Mouse (Mus musculus): ENCODE measurements at regions not wholly inside any gene's neighbourhood (a gene's known extent, or its start where the extent isn't known, plus 50 kb on each side); places are given as distances from the start of the nearest gene placed in this dataset.

GRCm38 (mm10) chr16:66095682-66096081 is 280.6 kb downstream of the Vgll3 start:
- TF ChIP-seq TAL1 (IDR thresholded peaks at IDR 0.05; ENCODE audit: low read length): no peak
- TF ChIP-seq POLR2AphosphoS2 (IDR thresholded peaks at IDR 0.05; ENCODE audit: low read length): no peak
- TF ChIP-seq EP300 (IDR thresholded peaks at IDR 0.05; ENCODE audit: low read depth in 1 of 2, low read length in 2 of 2): no peak
- TF ChIP-seq ZC3H11A (IDR thresholded peaks at IDR 0.05; ENCODE audit: low read depth, low read length): no peak
- no peak for TF ChIP-seq POLR2A (IDR thresholded peaks at IDR 0.05; ENCODE audit: control insufficient read depth in 1 of 2, insufficient read depth in 1 of 2, low read depth in 1 of 2, low read length in 2 of 2, poor library complexity in 1 of 2)
- TF ChIP-seq MAZ (IDR thresholded peaks at IDR 0.05; ENCODE audit: low read depth, low read length): no peak
- no peak for TF ChIP-seq NELFE (IDR thresholded peaks at IDR 0.05; ENCODE audit: low read depth, low read length)
- TF ChIP-seq UBTF (IDR thresholded peaks at IDR 0.05; ENCODE audit: borderline replicate concordance, insufficient read depth, low read depth, low read length): no peak
- no peak for TF ChIP-seq MYB (IDR thresholded peaks at IDR 0.05; ENCODE audit: low read depth, low read length)
- TF ChIP-seq BHLHE40 (IDR thresholded peaks at IDR 0.05; ENCODE audit: borderline replicate concordance, low read depth, low read length): no peak
- TF ChIP-seq ELF1 (IDR thresholded peaks at IDR 0.05; ENCODE audit: low read depth, low read length): no peak
- TF ChIP-seq MYC (IDR thresholded peaks at IDR 0.05; ENCODE audit: low read depth, low read length): no peak
- no peak for TF ChIP-seq ZKSCAN1 (IDR thresholded peaks at IDR 0.05; ENCODE audit: low read depth, low read length)
- TF ChIP-seq MAFK (IDR thresholded peaks at IDR 0.05; ENCODE audit: borderline replicate concordance, low read depth, low read length): no peak
- no peak for TF ChIP-seq HCFC1 (IDR thresholded peaks at IDR 0.05; ENCODE audit: low read depth, low read length)
- no peak for TF ChIP-seq TBP (IDR thresholded peaks at IDR 0.05; ENCODE audit: low read depth, low read length)
- TF ChIP-seq RCOR1 (IDR thresholded peaks at IDR 0.05; ENCODE audit: low read depth, low read length): no peak
- TF ChIP-seq USF1 (IDR thresholded peaks at IDR 0.05; ENCODE audit: low read depth, low read length): no peak
- Histone ChIP-seq H3K4me3 (ENCODE audit: control insufficient read depth in 1 of 2, insufficient read depth in 1 of 2, low read depth in 2 of 2, low read length in 2 of 2) (no peak overlapping the region), H3K79me2 (ENCODE audit: control insufficient read depth, insufficient read depth, low read length, poor library complexity) (no peaks in the 10 kb centered on the region), H3K27me3 (ENCODE audit: control insufficient read depth in 1 of 2, insufficient read depth in 2 of 2, low read length in 2 of 2) (no peaks in the 10 kb centered on the region), H3K4me1 (ENCODE audit: control insufficient read depth in 1 of 2, insufficient read depth in 2 of 2, low read length in 2 of 2) (no peaks in the 10 kb centered on the region), H3K9me3 (replicated peaks; ENCODE audit: insufficient read depth, low read length) (no peaks in the 10 kb centered on the region), H3K27ac (ENCODE audit: control insufficient read depth, low read depth, low read length) (no peak overlapping the region), H3K9ac (ENCODE audit: control insufficient read depth, low read depth, low read length, poor library complexity, severe bottlenecking) (no peak overlapping the region), H3K36me3 (ENCODE audit: control insufficient read depth in 1 of 2, insufficient read depth in 2 of 2, low read length in 2 of 2) (no peaks in the 10 kb centered on the region)
- no peak for DNase-seq (ENCODE audit: low read depth, low spot score)

- no peaks in the 10 kb centered on the region for H3K4me1 ChIP-seq (ENCODE audit: control insufficient read depth in 1 of 2, insufficient read depth in 2 of 2, low read length in 2 of 2)
- H3K36me3 ChIP-seq (ENCODE audit: control insufficient read depth in 1 of 2, insufficient read depth in 2 of 2, low read length in 2 of 2): no peaks in the 10 kb centered on the region
- no peak overlapping the region for H3K27ac ChIP-seq (ENCODE audit: control insufficient read depth, low read depth, low read length)
- no peak overlapping the region for H3K4me3 ChIP-seq (ENCODE audit: control insufficient read depth in 1 of 2, insufficient read depth in 1 of 2, low read depth in 2 of 2, low read length in 2 of 2)
- no peaks in the 10 kb centered on the region for H3K27me3 ChIP-seq (ENCODE audit: control insufficient read depth in 1 of 2, insufficient read depth in 2 of 2, low read length in 2 of 2)
- no peaks in the 10 kb centered on the region for H3K79me2 ChIP-seq (ENCODE audit: control insufficient read depth, insufficient read depth, low read length, poor library complexity)
- H3K9me3 ChIP-seq (replicated peaks; ENCODE audit: insufficient read depth, low read length): no peaks in the 10 kb centered on the region
- no peak overlapping the region for H3K9ac ChIP-seq (ENCODE audit: control insufficient read depth, low read depth, low read length, poor library complexity, severe bottlenecking)
- TF ChIP-seq ZC3H11A (IDR thresholded peaks at IDR 0.05; ENCODE audit: low read depth, low read length) (no peak), TCF12 (IDR thresholded peaks at IDR 0.05; ENCODE audit: low read depth, low read length) (peak; percentile 56; the same call in 1 of the 2 replicates), MYC (IDR thresholded peaks at IDR 0.05; ENCODE audit: low read depth, low read length) (no peak), EP300 (IDR thresholded peaks at IDR 0.05; ENCODE audit: low read depth in 1 of 2, low read length in 2 of 2) (peak in 1 of 2 experiments; percentile 32; a peak in 2 of 4 replicates), ETS1 (IDR thresholded peaks at IDR 0.05; ENCODE audit: low read depth, low read length) (peak; percentile 20; the same call in 1 of the 2 replicates), MEF2A (IDR thresholded peaks at IDR 0.05; ENCODE audit: extremely low read depth, insufficient replicate concordance, low read depth, low read length, poor library complexity, severe bottlenecking) (peak; percentile 62; the same call in 1 of the 2 replicates)
- DNase-seq (ENCODE audit: low read depth, low spot score): no peak
These were observed 302.9 kb downstream of the Vgll3 start for GRCm38 (mm10) chr16:66117930-66118329.

All from MEL (cell line).